Mouse (Mus musculus): Measurements from ENCODE around the gene Nol12. TPM values are rescaled to one million over a fixed set of nuclear protein-coding genes. Genes with fewer than 3 reads are reported as not detected.

The Nol12 gene
- polyA plus RNA-seq (2012; rRNA removed), result 27.1 and 31.5 TPM in 2 replicates

DNA sequence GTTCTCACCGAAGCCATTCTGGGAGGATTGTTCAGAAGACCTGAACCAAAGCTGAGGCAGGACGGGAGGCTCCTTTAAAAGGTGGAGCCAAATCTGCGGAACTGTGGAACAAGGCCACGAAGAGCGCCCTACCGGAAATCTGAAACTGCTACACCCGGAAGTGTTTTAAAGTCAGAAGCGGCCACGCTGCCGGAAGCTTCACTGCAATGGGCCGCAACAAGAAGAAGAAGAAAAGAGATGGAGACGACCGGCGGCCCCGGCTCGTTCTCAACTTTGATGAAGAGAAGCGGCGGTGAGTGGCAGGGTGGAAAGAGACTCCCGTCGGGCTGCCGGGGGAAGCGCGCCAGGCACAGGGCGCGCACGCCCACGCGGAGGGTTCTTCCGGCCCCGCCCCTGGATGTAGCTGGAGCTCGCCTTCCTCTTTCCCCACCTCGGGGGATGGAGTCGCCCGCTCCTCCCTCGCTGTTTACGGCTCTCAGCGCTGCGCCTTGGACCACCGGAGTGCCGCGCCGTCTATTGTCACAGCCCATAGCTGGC lies at the start of gene Nol12:
Nol12 (plus strand) TSS at position 150 of the 537 bp plus-strand sequence.

DNA sequence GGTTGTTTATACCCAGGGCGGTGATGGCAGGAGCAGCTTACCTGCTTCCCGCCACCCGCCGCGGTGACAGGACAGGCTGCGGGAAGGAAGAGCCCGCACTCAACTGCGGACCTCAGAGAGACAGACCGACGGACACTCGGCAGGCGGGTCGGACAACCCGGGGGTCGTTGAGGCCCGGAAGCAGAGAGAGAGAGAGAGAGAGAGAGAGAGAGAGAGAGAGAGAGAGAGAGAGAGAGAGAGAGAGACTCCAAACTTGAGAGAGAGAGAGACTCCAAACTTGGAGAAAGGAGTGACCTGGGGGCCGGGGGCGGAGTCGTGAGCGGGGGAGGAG lies 35.4 kb upstream of the Nol12 start, which contains the start of gene Gm49510:
Gm49510 (plus strand) TSS at position 259 of the 331 bp plus-strand sequence.

DNA sequence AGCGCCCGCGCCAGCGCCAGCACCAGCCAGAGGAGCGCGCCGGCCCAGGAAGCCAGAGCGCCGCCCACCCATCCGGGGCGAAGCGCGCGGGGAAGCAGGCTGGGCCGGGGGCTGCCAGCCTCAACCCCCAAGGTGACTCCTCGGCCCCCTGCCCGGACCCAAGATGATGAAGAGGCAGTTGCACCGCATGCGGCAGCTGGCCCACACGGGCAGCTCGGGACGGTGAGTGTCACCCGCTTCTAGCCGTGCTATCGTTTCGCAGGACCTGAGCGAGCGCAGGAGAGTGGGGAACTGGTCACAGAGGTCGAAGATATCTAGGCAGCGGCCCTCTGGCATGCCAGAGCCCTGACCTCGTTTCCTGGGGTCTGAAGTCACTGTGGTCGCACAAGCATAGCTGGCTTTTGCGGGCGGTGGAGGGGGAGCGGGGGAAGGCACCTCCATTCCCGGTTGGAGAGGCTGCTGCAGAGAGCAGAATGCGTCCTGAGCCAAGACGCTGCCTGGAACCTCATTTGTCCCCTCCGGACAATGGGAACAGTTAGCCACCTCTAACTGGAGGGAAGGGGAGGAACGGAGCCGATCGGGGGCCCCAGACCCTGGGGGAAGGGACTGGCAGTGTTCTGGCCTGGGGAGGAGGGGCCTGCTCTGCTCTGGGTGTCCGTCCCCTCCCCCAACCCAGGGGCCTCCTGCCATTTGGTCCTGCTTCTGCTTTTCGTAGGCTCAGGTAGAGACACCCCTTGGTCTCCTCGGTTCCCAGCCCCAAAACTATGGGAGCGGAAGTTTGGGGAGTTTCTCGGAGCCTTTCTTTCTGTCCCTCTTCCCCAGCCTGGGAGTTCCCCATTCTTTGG lies 34.8 kb upstream of the Nol12 start, which contains the start of gene Sh3bp1:
Sh3bp1 (plus strand) TSS at position 29 of the 845 bp plus-strand sequence.

DNA sequence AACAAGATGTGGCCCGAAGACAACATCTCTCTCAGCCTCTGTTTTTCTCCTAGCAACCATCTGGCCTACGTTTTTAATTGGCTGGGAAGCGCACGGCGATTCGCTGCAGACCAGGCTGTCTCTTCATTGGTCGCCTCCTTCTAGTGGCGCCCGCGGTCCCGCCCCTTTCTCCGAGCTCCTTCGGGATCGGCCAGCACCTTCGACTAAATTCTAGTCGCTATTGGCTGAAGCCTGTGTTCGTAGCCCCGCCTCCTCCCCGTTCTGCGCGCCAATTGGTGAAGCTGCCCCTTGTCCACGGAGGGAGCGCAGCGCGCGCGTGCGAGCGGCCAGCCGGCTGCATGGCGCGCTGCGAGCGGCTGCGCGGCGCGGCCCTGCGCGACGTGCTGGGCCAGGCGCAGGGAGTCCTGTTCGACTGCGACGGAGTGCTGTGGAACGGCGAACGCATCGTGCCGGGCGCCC lies 21.1 kb upstream of the Nol12 start, which contains the start of gene Pdxp:
Pdxp (plus strand) TSS at position 288 of the 459 bp plus-strand sequence.

DNA sequence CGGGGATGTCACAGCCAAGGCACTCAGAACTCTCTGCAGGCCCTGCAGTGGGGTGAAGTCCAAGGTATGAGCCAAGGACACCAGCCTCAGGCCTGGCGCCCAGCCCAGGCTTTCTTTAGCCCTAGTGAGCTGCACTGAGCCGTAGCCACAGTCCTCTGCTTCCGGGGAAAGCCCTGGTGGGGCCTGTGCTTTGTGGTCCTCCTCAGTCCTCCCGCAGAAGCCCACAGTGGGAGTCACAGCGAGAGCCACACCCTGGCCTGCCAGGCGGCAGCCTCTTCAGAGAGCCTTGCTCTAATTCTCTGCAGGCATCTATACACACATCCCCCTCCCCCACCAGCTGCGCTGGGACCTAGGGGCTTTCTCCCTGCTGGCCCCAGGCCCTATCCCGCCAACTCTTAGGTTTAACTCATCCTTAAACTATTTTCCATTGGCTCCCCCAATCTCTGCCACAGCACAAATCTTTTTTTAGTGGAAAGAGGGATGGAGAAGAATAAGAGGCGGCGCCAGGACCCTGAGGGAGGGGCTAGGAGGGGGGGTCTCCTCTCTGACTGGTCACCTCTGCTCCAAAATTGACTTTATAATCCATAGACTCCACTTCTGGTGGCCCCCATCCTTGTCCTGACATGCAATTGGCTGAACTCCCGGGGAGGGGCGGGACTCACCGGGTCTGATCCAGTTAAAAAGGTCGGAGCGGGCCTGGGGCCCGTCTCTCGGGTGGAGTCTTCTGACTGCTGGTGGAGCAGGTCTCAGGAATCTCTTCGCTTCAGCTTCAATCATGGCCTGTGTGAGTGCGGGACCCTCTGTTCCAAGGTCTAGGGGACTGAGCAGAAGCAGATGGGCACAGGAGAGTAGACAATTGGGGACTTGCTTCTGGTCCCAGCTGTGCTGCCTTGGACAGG lies 8.5 kb upstream of the Nol12 start, which contains the start of gene Lgals1:
Lgals1 (plus strand) TSS at position 705 of the 899 bp plus-strand sequence.

DNA sequence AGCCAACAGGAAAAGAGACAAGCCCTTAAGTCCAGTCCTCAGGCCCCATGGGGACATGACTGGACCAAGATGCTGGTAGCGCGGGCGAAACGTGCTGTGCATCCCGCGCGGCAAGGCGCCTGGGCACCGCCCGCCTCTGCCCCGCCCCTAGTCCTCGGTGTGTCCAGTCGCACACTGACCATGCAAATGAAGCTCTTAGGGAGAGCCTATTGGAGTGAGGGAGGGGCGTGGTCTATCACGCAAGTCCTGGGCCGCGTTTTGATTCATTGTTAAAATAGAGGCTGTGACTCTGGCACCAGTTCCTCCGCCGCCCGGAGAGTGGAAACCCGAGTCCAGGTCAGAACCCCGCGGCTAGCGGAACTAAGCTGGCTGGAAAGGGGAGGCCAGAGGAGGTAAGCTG lies 12.9 kb downstream of the Nol12 start, which contains the start of gene Triobp:
Triobp (plus strand) TSS at position 68 of the 400 bp plus-strand sequence.

Other genes with a start within 250 kb of the Nol12 start
- 0.58 and 0.59 TPM in 2 replicates for gene Elfn2, start 216.2 kb upstream of the Nol12 start, polyA plus RNA-seq (2012; rRNA removed)
- gene Mfng, start 161.5 kb upstream of the Nol12 start, polyA plus RNA-seq (2012; rRNA removed), result 27.2 and 31.3 TPM in 2 replicates
- 36.1 and 41.4 TPM in 2 replicates for gene Card10, start 131.9 kb upstream of the Nol12 start, polyA plus RNA-seq (2012; rRNA removed)
- gene Cdc42ep1, start 92.3 kb upstream of the Nol12 start, polyA plus RNA-seq (2012; rRNA removed), result 87.7 and 89.8 TPM in 2 replicates
- gene Lgals2, start 79.4 kb upstream of the Nol12 start, polyA plus RNA-seq (2012; rRNA removed), result 8.4 and 10.5 TPM in 2 replicates
- 103 and 120 TPM in 2 replicates for gene Gga1, start 57.7 kb upstream of the Nol12 start, polyA plus RNA-seq (2012; rRNA removed)
- gene Gm49510, start 35.3 kb upstream of the Nol12 start, polyA plus RNA-seq (2012; rRNA removed), result 0.07 and 0.26 TPM in 2 replicates
- 93.4 and 135 TPM in 2 replicates for gene Sh3bp1, start 35.2 kb upstream of the Nol12 start, polyA plus RNA-seq (2012; rRNA removed)
- gene Pdxp, start 21.0 kb upstream of the Nol12 start, polyA plus RNA-seq (2012; rRNA removed), result 22.4 and 31.3 TPM in 2 replicates
- 549 and 769 TPM in 2 replicates for gene Lgals1, start 8.2 kb upstream of the Nol12 start, polyA plus RNA-seq (2012; rRNA removed)
- gene Triobp, start 12.8 kb downstream of the Nol12 start, polyA plus RNA-seq (2012; rRNA removed), result 107 and 117 TPM in 2 replicates
- gene H1f0, start 93.5 kb downstream of the Nol12 start, polyA plus RNA-seq (2012; rRNA removed), result 134 and 223 TPM in 2 replicates
- gene Galr3, start 107.0 kb downstream of the Nol12 start, polyA plus RNA-seq (2012; rRNA removed), result 2.7 and 3.4 TPM in 2 replicates
- gene Ankrd54, start 128.0 kb downstream of the Nol12 start, polyA plus RNA-seq (2012; rRNA removed), result 95.6 and 99.9 TPM in 2 replicates
- 207 and 263 TPM in 2 replicates for gene Eif3l, start 140.2 kb downstream of the Nol12 start, polyA plus RNA-seq (2012; rRNA removed)
- 46.7 and 50.8 TPM in 2 replicates for gene Micall1, start 174.0 kb downstream of the Nol12 start, polyA plus RNA-seq (2012; rRNA removed)
- 46.6 and 52.7 TPM in 2 replicates for gene Polr2f, start 206.1 kb downstream of the Nol12 start, polyA plus RNA-seq (2012; rRNA removed)
- gene 1700088E04Rik, start 206.3 kb downstream of the Nol12 start, polyA plus RNA-seq (2012; rRNA removed), result 14.3 and 22.3 TPM in 2 replicates
- 0.70 and 1.3 TPM in 2 replicates for gene Sox10, start 230.3 kb downstream of the Nol12 start, polyA plus RNA-seq (2012; rRNA removed)

Data from ovary, adult 2 months (tissue).